Comparison of ENCODE assay signal across 19 mouse cellular contexts in the genomic region with DNA sequence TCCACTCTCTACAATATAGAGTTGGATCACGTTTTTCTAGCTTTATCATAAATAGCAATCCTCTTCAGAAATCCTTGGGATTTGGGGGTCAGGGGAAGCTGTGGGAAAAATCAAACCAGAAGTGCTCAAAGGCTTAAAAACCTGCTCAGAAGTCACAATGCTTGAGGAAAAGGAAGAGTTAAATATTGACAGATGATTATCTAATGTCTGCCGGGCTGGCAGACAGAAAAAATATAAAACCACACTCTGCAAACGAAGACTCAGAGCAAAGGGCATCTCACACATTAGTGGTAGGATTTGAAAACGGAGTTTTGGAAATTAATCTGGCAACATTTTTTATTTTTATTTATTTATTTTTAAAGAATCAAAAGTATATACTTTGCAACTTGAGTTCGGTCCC. TPM values are rescaled to one million over a fixed set of nuclear protein-coding genes. Genes with fewer than 3 reads are reported as not detected.
DNase-seq lines count a peak whose midpoint lies in the region; ATAC-seq and TF ChIP-seq lines count a peak whose summit lies in the region.
"Had no signal": no experiment of that assay in that cellular context is flagged by ENCODE, and none has a peak within 500 bp of the region (broad histone marks: within the 10 kb centered on the region; RNA-seq: fewer than 3 reads in every experiment).

No protein-coding gene starts in this region.

- no peak for TF ChIP-seq CTCF in kidney, adult 2 months (conservative IDR thresholded peaks at IDR 0.05; ENCODE audit: insufficient read depth, insufficient read length, low read depth, low read length)

- 48% methylated on average over 5 of the region's 5 CpGs for WGBS in kidney, adult 2 months
- WGBS in limb, embryonic 11.5 days: 67% methylated on average over 5 of the region's 5 CpGs
- 76% methylated on average over 5 of the region's 5 CpGs for WGBS in limb, embryonic 10.5 days

- H3K27ac ChIP-seq in kidney, adult 2 months (ENCODE audit: insufficient read depth, low read depth, low read length): no peak overlapping the region
- H3K27ac ChIP-seq in limb, embryonic 11.5 days (replicated peaks; ENCODE audit: low read depth, low read length): no peak overlapping the region
- no peak overlapping the region for H3K27ac ChIP-seq in limb, embryonic 10.5 days
- H3K27ac ChIP-seq: embryonic facial prominence, embryonic 13.5 days; embryonic facial prominence, embryonic 15.5 days; forebrain, embryonic 10.5 days; forebrain, embryonic 12.5 days had no signal

- no peak overlapping the region for H3K4me2 ChIP-seq in limb, embryonic 11.5 days (ENCODE audit: low read depth, severe bottlenecking)
- H3K4me2 ChIP-seq: embryonic facial prominence, embryonic 13.5 days; embryonic facial prominence, embryonic 15.5 days; forebrain, embryonic 12.5 days had no signal

- no peaks in the 10 kb centered on the region for H3K27me3 ChIP-seq in kidney, adult 2 months (replicated peaks; ENCODE audit: control insufficient read depth, insufficient read depth, low read length)
- no peaks in the 10 kb centered on the region for H3K27me3 ChIP-seq in limb, embryonic 11.5 days (ENCODE audit: control insufficient read depth, insufficient read depth, low read length)
- H3K27me3 ChIP-seq in limb, embryonic 10.5 days (ENCODE audit: low read depth, poor library complexity, severe bottlenecking): no peaks in the 10 kb centered on the region
- H3K27me3 ChIP-seq: embryonic facial prominence, embryonic 13.5 days; embryonic facial prominence, embryonic 15.5 days; forebrain, embryonic 12.5 days had no signal

- H3K9ac ChIP-seq in limb, embryonic 11.5 days (ENCODE audit: low read length): no peak overlapping the region
- H3K9ac ChIP-seq: embryonic facial prominence, embryonic 13.5 days; embryonic facial prominence, embryonic 15.5 days; forebrain, embryonic 12.5 days had no signal

- H3K9me3 ChIP-seq in limb, embryonic 11.5 days (ENCODE audit: control insufficient read depth, low read length): no peaks in the 10 kb centered on the region
- H3K9me3 ChIP-seq in limb, embryonic 10.5 days (replicated peaks): no peaks in the 10 kb centered on the region
- H3K9me3 ChIP-seq: embryonic facial prominence, embryonic 13.5 days; embryonic facial prominence, embryonic 15.5 days; forebrain, embryonic 10.5 days; forebrain, embryonic 12.5 days had no signal

- no peak for TF ChIP-seq POLR2A in kidney, adult 2 months (IDR thresholded peaks at IDR 0.05; ENCODE audit: low read depth, low read length)

- no peaks in the 10 kb centered on the region for H3K36me3 ChIP-seq in kidney, adult 2 months (ENCODE audit: control insufficient read depth, insufficient read depth, low read length)
- no peaks in the 10 kb centered on the region for H3K36me3 ChIP-seq in limb, embryonic 11.5 days (ENCODE audit: control insufficient read depth, insufficient read depth, low read length)
- no peaks in the 10 kb centered on the region for H3K36me3 ChIP-seq in limb, embryonic 10.5 days
- H3K36me3 ChIP-seq: embryonic facial prominence, embryonic 13.5 days; embryonic facial prominence, embryonic 15.5 days; forebrain, embryonic 10.5 days; forebrain, embryonic 12.5 days had no signal

- H3K4me3 ChIP-seq in kidney, adult 2 months (ENCODE audit: insufficient read depth, low read depth, low read length): no peak overlapping the region
- no peak overlapping the region for H3K4me3 ChIP-seq in limb, embryonic 11.5 days (ENCODE audit: low read depth, low read length)
- H3K4me3 ChIP-seq in limb, embryonic 10.5 days: no peak overlapping the region
- H3K4me3 ChIP-seq: embryonic facial prominence, embryonic 13.5 days; embryonic facial prominence, embryonic 15.5 days; erythroblast, embryonic 14.5 days; forebrain, embryonic 10.5 days; forebrain, embryonic 12.5 days had no signal

- H3K4me1 ChIP-seq in kidney, adult 2 months (ENCODE audit: control insufficient read depth, insufficient read depth, low read length): 0 out of 2 replicates have a peak, but pooled peaks cover 5% of the 10 kb centered on the region
- peaks cover 8% of the 10 kb centered on the region for H3K4me1 ChIP-seq in limb, embryonic 11.5 days (ENCODE audit: control insufficient read depth, insufficient read depth, low read length)
- peaks cover 7% of the 10 kb centered on the region; the same call in 1 of the 2 replicates for H3K4me1 ChIP-seq in limb, embryonic 10.5 days
- H3K4me1 ChIP-seq: forebrain, embryonic 10.5 days; forebrain, embryonic 12.5 days had no signal

- peak; percentile 51 for DNase-seq in kidney, adult 2 months
- no peak for DNase-seq in kidney, adult 18-20 months
- DNase-seq in limb, embryonic 11.5 days (ENCODE audit: low spot score): peak; percentile 6
- no peak for DNase-seq in limb, embryonic 10.5 days (ENCODE audit: low spot score)
- DNase-seq: adrenal gland, adult 2 months; adrenal gland, postnatal 10 days; adrenal gland, postnatal 25 days; cerebellum, adult 11 months; cerebellum, adult 18-20 months; cerebellum, adult 8-10 months; cerebellum, adult 9-11 months; cerebellum, postnatal 14 days; cerebellum, postnatal 36 days; embryo, embryonic 11 days had no signal

- ATAC-seq in limb, embryonic 11.5 days (ENCODE audit: insufficient number of reproducible peaks, low FRiP score, low TSS enrichment, low read depth): no peak

RNA-seq across cellular contexts. Expression of a gene that starts 39.3 kb away (rescaled TPM):
- 22.7 and 32.7 TPM in 2 replicates for polyA plus RNA-seq in kidney, adult 2 months (2012; rRNA removed)
- 0.39 and 0.77 TPM in 2 replicates for polyA plus RNA-seq in limb, embryonic 11.5 days (2014; fragmentation: Nextera tagmentation; extraction: Ambion mirVana)
- polyA plus RNA-seq in limb, embryonic 10.5 days (2016; fragmentation: Nextera tagmentation; extraction: Ambion mirVana): 0.86 and 1.3 TPM in 2 replicates
- polyA plus RNA-seq: adrenal gland, adult 2 months had no signal

Comparison
In these comparisons a context has a peak if more than half of its experiments do, and no peak if none do; other contexts are left out.
1. DNase-seq: peak in kidney, adult 2 months (single experiment) and limb, embryonic 11.5 days (single experiment); none in kidney, adult 18-20 months (single experiment) and limb, embryonic 10.5 days (single experiment).
2. RNA of a gene that starts 39.3 kb away (polyA plus RNA-seq): 22.7 to 32.7 TPM in kidney, adult 2 months; 0.86 to 1.3 TPM in limb, embryonic 10.5 days and 0.39 to 0.77 TPM in limb, embryonic 11.5 days; every median in the first group is over 10 times any median in the second.